Mouse (Mus musculus): ENCODE results near the gene 1810010D01Rik. TPM values are rescaled to one million over a fixed set of nuclear protein-coding genes. Genes with fewer than 3 reads are reported as not detected.

1810010D01Rik gene
- polyA plus RNA-seq, 1 experiment from 2014 or later: not detected

DNA sequence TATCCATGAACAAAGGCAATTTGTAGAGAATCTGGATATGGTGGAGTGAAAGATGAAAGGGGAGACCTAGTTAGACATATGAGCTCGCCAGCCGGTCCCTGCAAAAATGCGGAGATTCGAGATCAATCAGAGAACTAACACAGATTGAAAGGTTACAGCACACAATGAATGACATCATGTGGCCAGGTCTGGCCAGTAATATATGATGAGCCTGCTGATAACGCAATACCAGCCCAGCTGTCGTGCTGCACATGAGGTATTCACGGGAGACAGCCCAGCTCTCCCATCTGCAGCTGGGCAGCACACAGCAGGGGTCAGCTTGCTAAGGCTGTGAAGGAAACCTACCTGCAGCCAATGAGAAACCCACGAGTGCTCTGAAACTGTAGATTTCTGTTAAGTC lies 18.6 kb downstream of the 1810010D01Rik start:
- WGBS: 60% methylated on average over 8 of the region's 8 CpGs
- H3K27me3 ChIP-seq (ENCODE audit: control insufficient read depth, insufficient read depth, low read depth, low read length): no peaks in the 10 kb centered on the region
- no peak overlapping the region for H3K4me2 ChIP-seq (ENCODE audit: low read depth, low read length)
- no peak overlapping the region for H3K27ac ChIP-seq (ENCODE audit: low read length)
- no peak for ATAC-seq (ENCODE audit: low read depth)
- no peaks in the 10 kb centered on the region for H3K9me3 ChIP-seq (ENCODE audit: control insufficient read depth, low read length)
- H3K36me3 ChIP-seq (ENCODE audit: control insufficient read depth, insufficient read depth, low read length): no peaks in the 10 kb centered on the region
- H3K4me1 ChIP-seq (replicated peaks; ENCODE audit: control insufficient read depth, insufficient read depth, low read length): peaks cover 6% of the 10 kb centered on the region
- H3K4me3 ChIP-seq (ENCODE audit: low read length): no peak overlapping the region
- no peak overlapping the region for H3K9ac ChIP-seq (ENCODE audit: low read length)

DNA sequence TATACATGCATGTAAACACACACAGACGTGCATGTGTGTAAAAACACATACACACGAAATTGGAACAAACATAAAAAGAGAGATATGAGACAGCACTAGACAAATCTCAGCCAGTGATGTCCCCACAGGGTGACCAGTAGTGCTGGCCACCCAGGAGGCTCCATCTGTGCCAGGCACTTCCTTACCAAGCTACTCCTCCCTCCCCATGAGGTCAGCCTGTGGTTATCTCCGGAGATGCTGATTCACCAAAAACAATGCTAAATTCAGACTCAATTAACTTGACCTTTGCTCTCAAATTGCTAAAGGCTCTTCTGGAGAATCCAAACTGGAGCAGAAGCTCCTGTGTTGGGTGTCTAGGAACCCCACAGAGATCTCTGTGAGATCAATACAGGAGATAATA lies 20.1 kb downstream of the 1810010D01Rik start:
- no peak for ATAC-seq (ENCODE audit: low read depth)
- H3K27me3 ChIP-seq (ENCODE audit: control insufficient read depth, insufficient read depth, low read depth, low read length): no peaks in the 10 kb centered on the region
- H3K4me3 ChIP-seq (ENCODE audit: low read length): no peak overlapping the region
- no peak overlapping the region for H3K27ac ChIP-seq (ENCODE audit: low read length)
- 46% methylated on average over 3 of the region's 3 CpGs for WGBS
- no peaks in the 10 kb centered on the region for H3K36me3 ChIP-seq (ENCODE audit: control insufficient read depth, insufficient read depth, low read length)
- no peaks in the 10 kb centered on the region for H3K9me3 ChIP-seq (ENCODE audit: control insufficient read depth, low read length)
- H3K9ac ChIP-seq (ENCODE audit: low read length): no peak overlapping the region
- no peak overlapping the region for H3K4me2 ChIP-seq (ENCODE audit: low read depth, low read length)
- H3K4me1 ChIP-seq (replicated peaks; ENCODE audit: control insufficient read depth, insufficient read depth, low read length): no peaks in the 10 kb centered on the region

DNA sequence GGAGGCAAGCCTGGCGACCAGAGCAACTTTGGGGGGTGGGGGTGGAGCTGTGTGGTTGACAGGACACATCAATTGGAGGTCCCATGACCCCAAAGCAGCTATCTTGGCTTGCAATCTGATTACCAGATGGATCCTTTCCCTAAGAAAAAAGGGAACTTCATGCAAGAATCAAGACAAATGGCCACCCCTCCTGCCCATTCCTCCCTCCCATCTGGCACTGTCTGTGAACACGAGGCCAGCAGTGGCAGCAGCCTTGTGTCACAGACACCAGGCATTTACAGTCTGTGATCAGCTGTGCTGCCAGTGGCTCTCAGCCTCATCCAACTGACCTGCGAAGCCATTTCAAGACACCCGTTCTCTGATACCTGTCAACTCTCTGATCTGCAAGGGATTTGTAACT lies 25.5 kb downstream of the 1810010D01Rik start:
- 26% methylated on average over 4 of the region's 4 CpGs for WGBS
- H3K36me3 ChIP-seq (ENCODE audit: control insufficient read depth, insufficient read depth, low read length): no peaks in the 10 kb centered on the region
- peak; percentile 90 for ATAC-seq (ENCODE audit: low read depth)
- no peak overlapping the region for H3K4me3 ChIP-seq (ENCODE audit: low read length)
- no peaks in the 10 kb centered on the region for H3K9me3 ChIP-seq (ENCODE audit: control insufficient read depth, low read length)
- H3K27me3 ChIP-seq (ENCODE audit: control insufficient read depth, insufficient read depth, low read depth, low read length): no peaks in the 10 kb centered on the region
- no peak overlapping the region for H3K9ac ChIP-seq (ENCODE audit: low read length)
- no peak overlapping the region for H3K27ac ChIP-seq (ENCODE audit: low read length)
- no peak overlapping the region for H3K4me2 ChIP-seq (ENCODE audit: low read depth, low read length)
- peaks cover 19% of the 10 kb centered on the region for H3K4me1 ChIP-seq (replicated peaks; ENCODE audit: control insufficient read depth, insufficient read depth, low read length)

DNA sequence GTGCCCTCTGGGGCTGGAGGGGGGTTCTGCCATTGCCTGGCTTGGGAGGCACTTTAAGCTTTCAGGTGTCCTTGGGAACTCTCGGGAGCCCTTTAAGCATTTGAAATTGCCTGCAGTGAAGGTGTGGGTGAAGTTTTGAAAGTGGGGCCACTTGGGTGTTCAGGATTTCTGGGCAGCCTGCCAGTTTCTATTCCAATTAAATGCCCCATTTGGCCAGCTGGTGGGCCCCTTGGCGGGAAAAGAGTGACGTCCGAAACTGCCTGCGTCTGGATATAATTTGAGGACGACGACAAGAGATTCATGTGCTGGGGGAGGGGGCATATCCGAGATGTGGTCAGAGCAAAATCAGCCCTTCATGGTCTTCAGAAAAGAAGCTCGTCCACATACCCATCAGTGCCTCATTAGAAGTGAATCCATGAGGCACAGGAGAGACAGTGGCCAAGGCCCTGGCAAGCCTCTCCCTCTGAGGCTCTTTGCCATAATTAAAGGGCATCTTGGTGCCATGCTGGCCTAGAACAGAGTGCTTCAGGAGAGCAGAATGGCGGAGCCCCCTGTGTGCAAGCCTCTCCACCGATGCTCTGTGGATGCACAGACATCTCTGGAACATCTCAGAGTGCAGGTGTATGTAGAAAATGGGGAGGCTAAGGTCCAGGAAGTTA lies 26.4 kb downstream of the 1810010D01Rik start:
- no peak overlapping the region for H3K4me3 ChIP-seq (ENCODE audit: low read length)
- H3K4me1 ChIP-seq (replicated peaks; ENCODE audit: control insufficient read depth, insufficient read depth, low read length): peaks cover 19% of the 10 kb centered on the region
- WGBS: 36% methylated on average over 11 of the region's 11 CpGs
- ATAC-seq (ENCODE audit: low read depth): no peak; the same call in 1 of the 2 replicates
- H3K4me2 ChIP-seq (ENCODE audit: low read depth, low read length): no peak overlapping the region
- no peaks in the 10 kb centered on the region for H3K27me3 ChIP-seq (ENCODE audit: control insufficient read depth, insufficient read depth, low read depth, low read length)
- no peaks in the 10 kb centered on the region for H3K9me3 ChIP-seq (ENCODE audit: control insufficient read depth, low read length)
- no peaks in the 10 kb centered on the region for H3K36me3 ChIP-seq (ENCODE audit: control insufficient read depth, insufficient read depth, low read length)
- peak overlapping the region; percentile 19; the same call in 1 of the 2 replicates for H3K27ac ChIP-seq (ENCODE audit: low read length)
- H3K9ac ChIP-seq (ENCODE audit: low read length): no peak overlapping the region

- Histone ChIP-seq H3K9ac (ENCODE audit: low read length) (no peak overlapping the region), H3K4me1 (replicated peaks; ENCODE audit: control insufficient read depth, insufficient read depth, low read length) (peaks cover 19% of the 10 kb centered on the region), H3K27me3 (ENCODE audit: control insufficient read depth, insufficient read depth, low read depth, low read length) (no peaks in the 10 kb centered on the region), H3K36me3 (ENCODE audit: control insufficient read depth, insufficient read depth, low read length) (no peaks in the 10 kb centered on the region), H3K4me3 (ENCODE audit: low read length) (no peak overlapping the region), H3K4me2 (ENCODE audit: low read depth, low read length) (no peak overlapping the region), H3K27ac (ENCODE audit: low read length) (no peak overlapping the region), H3K9me3 (ENCODE audit: control insufficient read depth, low read length) (no peaks in the 10 kb centered on the region)
- ATAC-seq (ENCODE audit: low read depth): 0 out of 2 replicates have a peak, but pooled peaks have one; percentile 8
- 48% methylated on average over 5 of the region's 5 CpGs for WGBS
Measured at GRCm38 (mm10) chr7:145179691-145180091, 28.2 kb downstream of the 1810010D01Rik start.

- Histone ChIP-seq H3K4me1 (replicated peaks; ENCODE audit: control insufficient read depth, insufficient read depth, low read length) (peaks cover 18% of the 10 kb centered on the region), H3K4me3 (ENCODE audit: low read length) (no peak overlapping the region), H3K9ac (ENCODE audit: low read length) (no peak overlapping the region), H3K27ac (ENCODE audit: low read length) (no peak overlapping the region), H3K36me3 (ENCODE audit: control insufficient read depth, insufficient read depth, low read length) (no peaks in the 10 kb centered on the region), H3K4me2 (ENCODE audit: low read depth, low read length) (no peak overlapping the region), H3K27me3 (ENCODE audit: control insufficient read depth, insufficient read depth, low read depth, low read length) (no peaks in the 10 kb centered on the region), H3K9me3 (ENCODE audit: control insufficient read depth, low read length) (no peaks in the 10 kb centered on the region)
- WGBS: 63% methylated on average over 15 of the region's 15 CpGs
- ATAC-seq (ENCODE audit: low read depth): no peak
Measured at GRCm38 (mm10) chr7:145176750-145177589, 30.9 kb downstream of the 1810010D01Rik start.

GRCm38 (mm10) chr7:145173563-145173962 lies 34.4 kb downstream of the 1810010D01Rik start:
- Histone ChIP-seq H3K27ac (ENCODE audit: low read length) (no peak overlapping the region), H3K9ac (ENCODE audit: low read length) (no peak overlapping the region), H3K4me1 (replicated peaks; ENCODE audit: control insufficient read depth, insufficient read depth, low read length) (no peaks in the 10 kb centered on the region; the same call in 1 of the 2 replicates), H3K27me3 (ENCODE audit: control insufficient read depth, insufficient read depth, low read depth, low read length) (no peaks in the 10 kb centered on the region), H3K36me3 (ENCODE audit: control insufficient read depth, insufficient read depth, low read length) (no peaks in the 10 kb centered on the region), H3K4me2 (ENCODE audit: low read depth, low read length) (no peak overlapping the region), H3K4me3 (ENCODE audit: low read length) (no peak overlapping the region), H3K9me3 (ENCODE audit: control insufficient read depth, low read length) (no peaks in the 10 kb centered on the region)
- 43% methylated on average over 15 of the region's 15 CpGs for WGBS
- ATAC-seq (ENCODE audit: low read depth): peak; percentile 41; the same call in 1 of the 2 replicates

DNA sequence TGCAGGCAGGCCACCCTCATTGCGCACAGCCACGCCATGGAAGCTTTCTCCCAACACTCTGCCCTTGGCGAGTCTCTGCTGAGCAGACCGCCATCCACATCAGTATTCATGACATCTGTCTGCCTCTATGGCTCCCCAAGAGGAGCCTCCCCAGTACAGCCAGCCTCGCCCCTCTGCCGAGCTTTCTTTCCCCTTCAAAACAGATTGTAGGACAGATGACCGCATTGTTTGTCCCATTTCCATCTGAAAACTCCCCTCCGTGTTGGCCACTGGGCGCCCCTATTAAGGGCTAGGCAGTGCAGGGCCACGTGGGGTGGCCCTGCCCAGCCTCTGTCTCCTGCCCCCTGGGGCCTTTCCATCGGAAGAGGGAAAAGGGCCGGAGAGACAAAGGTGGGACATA lies 34.8 kb downstream of the 1810010D01Rik start:
- Histone ChIP-seq H3K4me2 (ENCODE audit: low read depth, low read length) (no peak overlapping the region), H3K27me3 (ENCODE audit: control insufficient read depth, insufficient read depth, low read depth, low read length) (no peaks in the 10 kb centered on the region), H3K27ac (ENCODE audit: low read length) (no peak overlapping the region), H3K4me1 (replicated peaks; ENCODE audit: control insufficient read depth, insufficient read depth, low read length) (no peaks in the 10 kb centered on the region; the same call in 1 of the 2 replicates), H3K9ac (ENCODE audit: low read length) (no peak overlapping the region), H3K4me3 (ENCODE audit: low read length) (no peak overlapping the region), H3K36me3 (ENCODE audit: control insufficient read depth, insufficient read depth, low read length) (no peaks in the 10 kb centered on the region), H3K9me3 (ENCODE audit: control insufficient read depth, low read length) (no peaks in the 10 kb centered on the region)
- WGBS: 24% methylated on average over 12 of the region's 12 CpGs
- peak; percentile 76 for ATAC-seq (ENCODE audit: low read depth)

DNA sequence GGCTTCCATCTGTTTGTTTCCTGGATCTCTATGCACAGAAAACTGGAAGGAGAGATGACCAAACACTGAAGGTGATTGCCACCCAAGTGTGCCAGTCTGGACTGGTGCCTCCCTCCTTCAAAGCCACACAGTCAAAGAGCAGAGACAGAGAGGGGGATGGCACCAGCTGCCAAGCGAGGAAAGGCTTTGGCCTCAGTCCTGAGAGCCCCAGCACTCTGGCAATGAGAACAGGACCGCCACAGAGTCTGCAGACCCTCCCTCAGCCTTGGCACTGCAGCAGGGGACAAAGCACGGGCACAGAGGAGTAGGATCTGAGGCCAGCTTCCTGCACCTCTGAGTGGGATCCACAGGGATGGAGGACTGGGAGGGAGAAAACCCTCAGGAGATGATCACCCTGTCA lies 38.2 kb downstream of the 1810010D01Rik start:
- no peaks in the 10 kb centered on the region for H3K27me3 ChIP-seq (ENCODE audit: control insufficient read depth, insufficient read depth, low read depth, low read length)
- no peak overlapping the region for H3K4me2 ChIP-seq (ENCODE audit: low read depth, low read length)
- no peak for ATAC-seq (ENCODE audit: low read depth)
- H3K27ac ChIP-seq (ENCODE audit: low read length): no peak overlapping the region
- H3K36me3 ChIP-seq (ENCODE audit: control insufficient read depth, insufficient read depth, low read length): no peaks in the 10 kb centered on the region
- no peaks in the 10 kb centered on the region; the same call in 1 of the 2 replicates for H3K4me1 ChIP-seq (replicated peaks; ENCODE audit: control insufficient read depth, insufficient read depth, low read length)
- no peaks in the 10 kb centered on the region for H3K9me3 ChIP-seq (ENCODE audit: control insufficient read depth, low read length)
- 59% methylated on average over 3 of the region's 3 CpGs for WGBS
- H3K9ac ChIP-seq (ENCODE audit: low read length): no peak overlapping the region
- no peak overlapping the region for H3K4me3 ChIP-seq (ENCODE audit: low read length)

Measured in lung, embryonic 16.5 days (tissue).